Mouse (Mus musculus): ENCODE measurements around the gene Cox14. TPM values are rescaled to one million over a fixed set of nuclear protein-coding genes. Genes with fewer than 3 reads are reported as not detected.
"Not testable (repeated sequence)": the region's sequence is repeated elsewhere in the genome, so short reads cannot be mapped to it uniquely, and the experiment has no call there.

Gene Cox14
- polyA plus RNA-seq, 1 experiment from 2014 or later = 164 TPM

GRCm38 (mm10) chr15:99697309-99697708, 28.1 kb upstream of the Cox14 start:
- Histone ChIP-seq H3K27me3 (replicated peaks; ENCODE audit: control insufficient read depth, insufficient read depth, low read length) (peaks cover 9% of the 10 kb centered on the region), H3K9ac (replicated peaks; ENCODE audit: low read depth, low read length) (no peak overlapping the region), H3K4me2 (ENCODE audit: low read length) (no peak overlapping the region), H3K4me3 (replicated peaks; ENCODE audit: low read length) (no peak overlapping the region), H3K27ac (ENCODE audit: low read length) (no peak overlapping the region), H3K36me3 (ENCODE audit: control insufficient read depth, insufficient read depth) (peaks cover 5% of the 10 kb centered on the region), H3K4me1 (replicated peaks; ENCODE audit: control insufficient read depth, insufficient read depth, low read length) (peaks cover 8% of the 10 kb centered on the region; the same call in 1 of the 2 replicates), H3K9me3 (ENCODE audit: control insufficient read depth, low read length) (no peaks in the 10 kb centered on the region)
- ATAC-seq = no peak
- WGBS = 47% methylated on average over 2 of the region's 2 CpGs

DNA sequence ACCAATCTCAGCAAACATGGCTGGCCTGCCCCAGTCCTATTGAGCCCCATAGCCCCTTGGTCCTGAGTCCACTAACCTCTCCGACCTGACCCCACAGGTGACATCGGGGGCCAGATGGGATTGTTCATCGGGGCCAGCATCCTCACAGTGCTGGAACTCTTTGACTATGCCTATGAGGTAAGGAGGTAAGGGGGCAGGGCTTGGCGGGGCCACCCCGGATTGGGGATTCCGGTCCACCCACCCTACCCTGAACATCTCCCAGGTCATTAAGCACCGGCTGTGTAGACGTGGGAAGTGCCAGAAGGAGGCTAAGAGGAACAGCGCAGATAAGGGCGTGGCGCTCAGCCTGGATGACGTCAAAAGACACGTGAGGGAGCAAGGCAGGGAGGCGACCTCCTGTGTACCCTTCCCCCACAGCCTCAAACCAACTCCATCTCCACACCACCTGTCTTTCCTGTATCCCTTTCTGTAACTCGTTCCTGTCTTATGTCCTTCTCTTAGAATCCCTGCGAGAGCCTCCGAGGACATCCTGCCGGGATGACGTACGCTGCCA, 26.8 kb upstream of the Cox14 start:
- 43% methylated on average over 20 of the region's 20 CpGs for WGBS
- H3K4me1 ChIP-seq (replicated peaks; ENCODE audit: control insufficient read depth, insufficient read depth, low read length) = peaks cover 18% of the 10 kb centered on the region
- no peak overlapping the region for H3K4me2 ChIP-seq (ENCODE audit: low read length)
- H3K27me3 ChIP-seq (replicated peaks; ENCODE audit: control insufficient read depth, insufficient read depth, low read length) = peaks cover 9% of the 10 kb centered on the region
- H3K36me3 ChIP-seq (ENCODE audit: control insufficient read depth, insufficient read depth) = peaks cover 5% of the 10 kb centered on the region
- H3K27ac ChIP-seq (ENCODE audit: low read length) = no peak overlapping the region
- no peak for ATAC-seq
- H3K9ac ChIP-seq (replicated peaks; ENCODE audit: low read depth, low read length) = no peak overlapping the region
- H3K4me3 ChIP-seq (replicated peaks; ENCODE audit: low read length) = no peak overlapping the region
- H3K9me3 ChIP-seq (ENCODE audit: control insufficient read depth, low read length) = no peaks in the 10 kb centered on the region

DNA sequence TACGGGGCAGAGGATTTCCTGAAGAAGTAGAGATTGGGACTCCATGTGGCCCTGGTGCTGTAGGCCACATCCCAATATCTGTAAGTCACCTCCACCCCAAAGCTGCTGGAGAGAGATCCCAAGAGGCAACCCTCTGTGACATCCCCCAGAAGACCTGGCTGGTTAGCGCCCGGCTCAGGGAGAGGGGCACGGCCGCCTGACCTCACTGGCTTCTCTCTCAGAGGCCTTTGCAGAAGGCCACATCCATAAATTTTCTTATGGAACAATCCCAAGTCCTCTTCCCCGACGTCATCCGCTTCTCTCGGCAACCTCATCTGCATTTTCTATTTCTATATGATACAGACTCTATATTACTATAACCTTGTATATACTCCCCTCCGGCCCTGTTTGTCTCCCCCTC, 25.7 kb upstream of the Cox14 start:
- Histone ChIP-seq H3K36me3 (ENCODE audit: control insufficient read depth, insufficient read depth) (peaks cover 5% of the 10 kb centered on the region), H3K27ac (ENCODE audit: low read length) (no peak overlapping the region)

GRCm38 (mm10) chr15:99700219-99701106, 25.0 kb upstream of the Cox14 start:
- Histone ChIP-seq H3K9me3 (ENCODE audit: control insufficient read depth, low read length) (no peaks in the 10 kb centered on the region), H3K4me3 (replicated peaks; ENCODE audit: low read length) (no peak overlapping the region), H3K9ac (replicated peaks; ENCODE audit: low read depth, low read length) (no peak overlapping the region), H3K4me1 (replicated peaks; ENCODE audit: control insufficient read depth, insufficient read depth, low read length) (peaks cover 31% of the 10 kb centered on the region), H3K27ac (ENCODE audit: low read length) (no peak overlapping the region), H3K4me2 (ENCODE audit: low read length) (no peak overlapping the region), H3K27me3 (replicated peaks; ENCODE audit: control insufficient read depth, insufficient read depth, low read length) (peaks cover 9% of the 10 kb centered on the region), H3K36me3 (ENCODE audit: control insufficient read depth, insufficient read depth) (peaks cover 5% of the 10 kb centered on the region)
- WGBS = 88% methylated on average over 18 of the region's 18 CpGs
- ATAC-seq = no peak

More for the DNA sequence above, 25.7 kb upstream of the Cox14 start:
- H3K9ac ChIP-seq (replicated peaks; ENCODE audit: low read depth, low read length) = no peak overlapping the region
- H3K4me3 ChIP-seq (replicated peaks; ENCODE audit: low read length) = no peak overlapping the region
- WGBS = 87% methylated on average over 10 of the region's 10 CpGs
- ATAC-seq = no peak
- H3K4me2 ChIP-seq (ENCODE audit: low read length) = no peak overlapping the region
- H3K27me3 ChIP-seq (replicated peaks; ENCODE audit: control insufficient read depth, insufficient read depth, low read length) = peaks cover 9% of the 10 kb centered on the region
- peaks cover 29% of the 10 kb centered on the region for H3K4me1 ChIP-seq (replicated peaks; ENCODE audit: control insufficient read depth, insufficient read depth, low read length)
- no peaks in the 10 kb centered on the region for H3K9me3 ChIP-seq (ENCODE audit: control insufficient read depth, low read length)

DNA sequence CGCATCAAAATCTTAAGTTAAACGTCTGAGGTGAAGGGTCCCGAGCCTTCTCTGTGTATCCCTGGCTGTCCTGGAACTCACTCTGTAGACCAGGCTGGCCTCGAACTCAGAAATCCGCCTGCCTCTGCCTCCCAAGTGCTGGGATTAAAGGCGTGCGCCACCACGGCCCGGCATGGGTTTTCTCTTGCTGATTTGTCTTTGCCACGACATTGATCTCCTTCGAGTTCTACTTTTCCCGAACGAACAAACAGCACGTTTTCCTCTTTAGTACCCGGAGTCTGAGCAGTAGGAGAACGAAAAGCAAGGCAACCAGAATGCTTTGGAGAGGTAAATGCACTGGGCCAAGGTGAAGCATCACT, 23.8 kb upstream of the Cox14 start:
- peak overlapping the region; percentile 93 for H3K27ac ChIP-seq (ENCODE audit: low read length)
- peak overlapping the region; percentile 68 for H3K4me3 ChIP-seq (replicated peaks; ENCODE audit: low read length)
- peak overlapping the region; percentile 90 for H3K9ac ChIP-seq (replicated peaks; ENCODE audit: low read depth, low read length)
- H3K27me3 ChIP-seq (replicated peaks; ENCODE audit: control insufficient read depth, insufficient read depth, low read length); H3K9me3 ChIP-seq (ENCODE audit: control insufficient read depth, low read length); H3K36me3 ChIP-seq (ENCODE audit: control insufficient read depth, insufficient read depth): not testable (repeated sequence)
- WGBS = 48% methylated on average over 16 of the region's 16 CpGs
- peak overlapping the region; percentile 34 for H3K4me2 ChIP-seq (ENCODE audit: low read length)
- peaks cover 34% of the 10 kb centered on the region for H3K4me1 ChIP-seq (replicated peaks; ENCODE audit: control insufficient read depth, insufficient read depth, low read length)
- ATAC-seq = peak; percentile 0; the same call in 1 of the 2 replicates

DNA sequence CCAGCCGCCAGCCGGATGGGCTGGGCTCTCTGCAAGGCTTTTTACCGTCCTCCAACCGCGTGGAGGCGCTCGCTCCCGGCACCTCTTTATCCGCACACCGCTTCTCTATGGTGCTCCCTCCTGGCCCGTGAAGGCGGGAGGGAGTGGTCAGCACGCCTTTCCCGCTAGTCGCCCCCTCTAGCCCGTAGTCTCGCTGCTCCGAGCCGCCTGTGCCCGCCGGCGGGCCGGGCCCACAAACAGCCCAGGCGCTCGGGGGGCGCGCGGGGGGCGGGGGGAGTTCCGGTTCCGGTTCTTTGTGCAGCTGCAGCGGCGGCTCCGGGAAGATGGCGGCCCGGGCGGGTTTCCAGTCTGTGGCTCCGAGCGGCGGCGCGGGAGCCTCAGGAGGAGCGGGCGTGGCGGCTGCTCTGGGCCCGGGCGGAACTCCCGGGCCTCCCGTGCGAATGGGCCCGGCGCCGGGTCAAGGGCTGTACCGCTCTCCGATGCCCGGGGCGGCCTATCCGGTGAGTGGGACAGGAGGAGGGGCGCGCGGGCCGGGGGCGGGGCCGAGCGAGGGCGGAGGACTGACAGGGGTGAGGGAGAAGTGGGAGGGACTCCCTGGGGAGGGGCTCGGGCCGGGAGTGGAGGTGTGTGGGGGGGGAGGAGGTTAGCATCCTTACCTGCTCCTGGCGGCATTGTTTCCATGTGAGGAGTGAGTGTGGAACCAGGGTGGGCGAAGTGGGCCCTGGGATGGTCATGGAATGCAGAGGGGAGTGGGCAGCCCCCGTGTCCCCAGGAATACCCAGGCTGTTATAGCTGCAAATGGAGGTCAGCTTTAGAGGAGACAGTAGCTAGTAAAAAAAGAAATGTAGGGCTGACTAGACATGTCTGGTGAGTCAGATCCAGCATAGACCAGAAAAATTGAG, 23.2 kb upstream of the Cox14 start, which contains the start of gene Smarcd1:
Smarcd1 (plus strand) TSS at position 131 of the 902 bp plus-strand sequence.
- Histone ChIP-seq H3K9ac (replicated peaks; ENCODE audit: low read depth, low read length) (peak within 1 kb of the TSS; percentile 90), H3K36me3 (ENCODE audit: control insufficient read depth, insufficient read depth) (peaks cover 3% of the 10 kb centered on the region), H3K4me2 (ENCODE audit: low read length) (peak within 1 kb of the TSS; percentile 83), H3K27me3 (replicated peaks; ENCODE audit: control insufficient read depth, insufficient read depth, low read length) (peaks cover 2% of the 10 kb centered on the region; the same call in 1 of the 2 replicates), H3K4me1 (replicated peaks; ENCODE audit: control insufficient read depth, insufficient read depth, low read length) (peaks cover 34% of the 10 kb centered on the region), H3K4me3 (replicated peaks; ENCODE audit: low read length) (peak within 1 kb of the TSS; percentile 68), H3K9me3 (ENCODE audit: control insufficient read depth, low read length) (no peaks in the 10 kb centered on the region), H3K27ac (ENCODE audit: low read length) (peak within 1 kb of the TSS; percentile 93)
- WGBS = under 1% methylated on average over 63 of the region's 71 CpGs
- peak; percentile 98 for ATAC-seq

GRCm38 (mm10) chr15:99703104-99703503, 22.3 kb upstream of the Cox14 start:
- H3K27me3 ChIP-seq (replicated peaks; ENCODE audit: control insufficient read depth, insufficient read depth, low read length) = no peaks in the 10 kb centered on the region
- H3K9ac ChIP-seq (replicated peaks; ENCODE audit: low read depth, low read length) = peak overlapping the region; percentile 90
- peak overlapping the region; percentile 93 for H3K27ac ChIP-seq (ENCODE audit: low read length)
- peaks cover 10% of the 10 kb centered on the region for H3K36me3 ChIP-seq (ENCODE audit: control insufficient read depth, insufficient read depth)
- H3K4me2 ChIP-seq (ENCODE audit: low read length) = peak overlapping the region; percentile 83
- peaks cover 34% of the 10 kb centered on the region for H3K4me1 ChIP-seq (replicated peaks; ENCODE audit: control insufficient read depth, insufficient read depth, low read length)
- WGBS = 64% methylated on average over 9 of the region's 9 CpGs
- peak overlapping the region; percentile 68 for H3K4me3 ChIP-seq (replicated peaks; ENCODE audit: low read length)
- no peaks in the 10 kb centered on the region for H3K9me3 ChIP-seq (ENCODE audit: control insufficient read depth, low read length)
- ATAC-seq = no peak

- Histone ChIP-seq H3K4me3 (replicated peaks; ENCODE audit: low read length) (peak overlapping the region; percentile 68), H3K27ac (ENCODE audit: low read length) (peak overlapping the region; percentile 61; the same call in 1 of the 2 replicates), H3K27me3 (replicated peaks; ENCODE audit: control insufficient read depth, insufficient read depth, low read length) (no peaks in the 10 kb centered on the region), H3K9me3 (ENCODE audit: control insufficient read depth, low read length) (no peaks in the 10 kb centered on the region), H3K4me2 (ENCODE audit: low read length) (peak overlapping the region; percentile 83), H3K4me1 (replicated peaks; ENCODE audit: control insufficient read depth, insufficient read depth, low read length) (peaks cover 34% of the 10 kb centered on the region), H3K9ac (replicated peaks; ENCODE audit: low read depth, low read length) (peak overlapping the region; percentile 90; the same call in 1 of the 2 replicates), H3K36me3 (ENCODE audit: control insufficient read depth, insufficient read depth) (peaks cover 14% of the 10 kb centered on the region)
- no peak for ATAC-seq
- WGBS = 66% methylated on average over 5 of the region's 5 CpGs
Measured at GRCm38 (mm10) chr15:99703676-99704040, 21.8 kb upstream of the Cox14 start.
